Comparison of ENCODE assay signal across 11 mouse cellular contexts in the genomic region with DNA sequence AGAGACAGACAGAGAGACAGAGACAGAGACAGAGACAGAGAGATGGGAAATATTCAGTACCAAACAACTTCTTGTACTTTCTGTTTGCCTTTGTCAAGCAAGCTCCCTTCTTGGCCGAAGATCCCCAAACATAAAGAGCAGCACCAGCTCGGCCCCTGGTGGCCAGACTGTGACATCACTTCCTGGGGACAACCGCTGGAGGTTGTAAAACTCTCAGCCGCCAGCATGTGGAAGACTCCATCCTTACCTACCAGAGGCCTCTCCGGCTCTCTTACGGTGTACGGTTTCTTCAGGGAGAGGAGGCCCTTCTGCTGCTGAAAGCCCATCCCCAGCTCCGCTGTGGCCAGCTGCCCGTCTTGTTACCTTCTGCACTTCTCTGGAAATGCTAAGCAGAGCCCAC. TPM values are rescaled to one million over a fixed set of nuclear protein-coding genes. Genes with fewer than 3 reads are reported as not detected.
DNase-seq lines count a peak whose midpoint lies in the region; ATAC-seq and TF ChIP-seq lines count a peak whose summit lies in the region.
"Had no signal": no experiment of that assay in that cellular context is flagged by ENCODE, and none has a peak within 500 bp of the region (broad histone marks: within the 10 kb centered on the region; RNA-seq: fewer than 3 reads in every experiment).

No protein-coding gene starts in this region.

- H3K4me1 ChIP-seq in lung, embryonic 14.5 days (ENCODE audit: insufficient read depth): no peaks in the 10 kb centered on the region
- no peaks in the 10 kb centered on the region for H3K4me1 ChIP-seq in embryonic fibroblast, embryonic 13.5 days (ENCODE audit: control insufficient read depth, insufficient read depth, low read length)
- no peaks in the 10 kb centered on the region for H3K4me1 ChIP-seq in midbrain, embryonic 14.5 days (ENCODE audit: control insufficient read depth, insufficient read depth, low read length)
- H3K4me1 ChIP-seq in heart, embryonic 10.5 days: 0 out of 2 replicates have a peak, but pooled peaks cover 3% of the 10 kb centered on the region
- H3K4me1 ChIP-seq: stomach, embryonic 15.5 days had no signal

- H3K27me3 ChIP-seq in lung, embryonic 14.5 days (ENCODE audit: insufficient read depth, low read length): no peaks in the 10 kb centered on the region
- H3K27me3 ChIP-seq in midbrain, embryonic 14.5 days (ENCODE audit: control insufficient read depth, insufficient read depth, low read length): no peaks in the 10 kb centered on the region
- H3K27me3 ChIP-seq in heart, embryonic 10.5 days (ENCODE audit: insufficient read depth, poor library complexity, severe bottlenecking): no peaks in the 10 kb centered on the region
- H3K27me3 ChIP-seq: lung, embryonic 15.5 days; stomach, embryonic 15.5 days had no signal

- no peak for ATAC-seq in lung, embryonic 14.5 days (ENCODE audit: insufficient read depth)
- no peak for ATAC-seq in midbrain, embryonic 14.5 days (ENCODE audit: low FRiP score, low TSS enrichment)

- DNase-seq in adrenal gland, adult 2 months: peak; percentile 19
- DNase-seq in adrenal gland, adult 8-10 months: no peak
- DNase-seq in lung, embryonic 14.5 days: peak; percentile 74
- no peak for DNase-seq in lung, postnatal 14 days
- DNase-seq in midbrain, embryonic 14.5 days: peak; percentile 81
- no peak for DNase-seq in urinary bladder, postnatal 10 days (ENCODE audit: low spot score)
- no peak for DNase-seq in heart, embryonic 10.5 days (ENCODE audit: low spot score)

- no peaks in the 10 kb centered on the region for H3K36me3 ChIP-seq in lung, embryonic 14.5 days (ENCODE audit: insufficient read depth)
- no peaks in the 10 kb centered on the region for H3K36me3 ChIP-seq in midbrain, embryonic 14.5 days (ENCODE audit: control insufficient read depth, insufficient read depth, low read length)
- H3K36me3 ChIP-seq in heart, embryonic 10.5 days: no peaks in the 10 kb centered on the region
- H3K36me3 ChIP-seq: lung, embryonic 15.5 days; stomach, embryonic 15.5 days had no signal

- H3K4me2 ChIP-seq in lung, embryonic 14.5 days: no peak overlapping the region
- no peak overlapping the region for H3K4me2 ChIP-seq in midbrain, embryonic 14.5 days (ENCODE audit: low read length)
- H3K4me2 ChIP-seq: lung, embryonic 15.5 days; stomach, embryonic 15.5 days had no signal

- no peak overlapping the region for H3K27ac ChIP-seq in lung, embryonic 14.5 days (ENCODE audit: low read depth)
- H3K27ac ChIP-seq in embryonic fibroblast, embryonic 13.5 days (ENCODE audit: insufficient read depth, low read length): no peak overlapping the region
- H3K27ac ChIP-seq in midbrain, embryonic 14.5 days (replicated peaks; ENCODE audit: low read depth, low read length): no peak overlapping the region
- no peak overlapping the region for H3K27ac ChIP-seq in heart, embryonic 10.5 days
- H3K27ac ChIP-seq: lung, embryonic 15.5 days; stomach, embryonic 15.5 days had no signal

- no peak overlapping the region for H3K4me3 ChIP-seq in lung, embryonic 14.5 days (ENCODE audit: low read depth, low read length)
- H3K4me3 ChIP-seq in embryonic fibroblast, embryonic 13.5 days (ENCODE audit: insufficient read depth, low read length): no peak overlapping the region
- no peak overlapping the region for H3K4me3 ChIP-seq in midbrain, embryonic 14.5 days (replicated peaks; ENCODE audit: low read depth, low read length)
- no peak overlapping the region for H3K4me3 ChIP-seq in heart, embryonic 10.5 days
- H3K4me3 ChIP-seq: erythroblast, embryonic 14.5 days; lung, embryonic 15.5 days; stomach, embryonic 15.5 days had no signal

- peak; percentile 81 for TF ChIP-seq CTCF in lung, embryonic 14.5 days (IDR thresholded peaks at IDR 0.05; ENCODE audit: low read depth)
- peak; percentile 8; the same call in 1 of the 2 replicates for TF ChIP-seq CTCF in embryonic fibroblast, embryonic 13.5 days (IDR thresholded peaks at IDR 0.05; ENCODE audit: borderline replicate concordance, insufficient read depth, low read length)

- no peak overlapping the region for H3K9ac ChIP-seq in lung, embryonic 14.5 days
- no peak overlapping the region for H3K9ac ChIP-seq in midbrain, embryonic 14.5 days (replicated peaks; ENCODE audit: low read length)
- H3K9ac ChIP-seq: lung, embryonic 15.5 days; stomach, embryonic 15.5 days had no signal

- TF ChIP-seq POLR2A in embryonic fibroblast, embryonic 13.5 days (IDR thresholded peaks at IDR 0.05; ENCODE audit: low read depth, low read length): no peak

- H3K9me3 ChIP-seq in lung, embryonic 14.5 days (ENCODE audit: low read depth, low read length): no peaks in the 10 kb centered on the region
- no peaks in the 10 kb centered on the region for H3K9me3 ChIP-seq in midbrain, embryonic 14.5 days (ENCODE audit: control insufficient read depth, low read length)
- H3K9me3 ChIP-seq in heart, embryonic 10.5 days: no peaks in the 10 kb centered on the region
- H3K9me3 ChIP-seq: lung, embryonic 15.5 days; stomach, embryonic 15.5 days had no signal

- WGBS in lung, embryonic 14.5 days: 29% methylated on average over 9 of the region's 9 CpGs
- 44% methylated on average over 9 of the region's 9 CpGs for WGBS in midbrain, embryonic 14.5 days
- 46% methylated on average over 9 of the region's 9 CpGs for WGBS in heart, embryonic 10.5 days

RNA-seq across cellular contexts. Expression of a gene that starts 18.1 kb away (rescaled TPM):
- total RNA-seq in adrenal gland, adult 2 months (2021): 10 to 100 TPM in 1 of 2 experiments, 1 to 10 TPM in 1; 2.9 to 18.1 TPM
- 11.9 and 17.9 TPM in 2 replicates for polyA plus RNA-seq in adrenal gland, adult 2 months (2012; rRNA removed)
- 10 to 100 TPM in 2 of 4 experiments, 1 to 10 TPM in 2; 5.7 to 32.3 (median 14.2) TPM for total RNA-seq in adrenal gland, adult 8-10 months (2022)
- 0.08 and 0.24 TPM in 2 replicates for polyA plus RNA-seq in lung, embryonic 14.5 days (2014; fragmentation: Nextera tagmentation; extraction: Ambion mirVana)
- polyA plus RNA-seq in embryonic fibroblast, embryonic 13.5 days (2011; ENCODE audit: insufficient read length, low read depth, missing spikeins): 0.46 and 0.68 TPM in 2 replicates
- 20.6 and 27.9 TPM in 2 replicates for polyA plus RNA-seq in midbrain, embryonic 14.5 days (2014; fragmentation: Nextera tagmentation; extraction: Ambion mirVana)
- 0.21 and 0.87 TPM in 2 replicates for polyA plus RNA-seq in heart, embryonic 10.5 days (2016; fragmentation: Nextera tagmentation; extraction: Ambion mirVana)

RNA-seq across cellular contexts. Expression of a gene that starts 40.3 kb away (rescaled TPM):
- total RNA-seq in adrenal gland, adult 2 months (2021): 1 to 10 TPM; 3.5 to 5.2 TPM
- 0.83 TPM in 2 replicates for polyA plus RNA-seq in adrenal gland, adult 2 months (2012; rRNA removed)
- 1 to 10 TPM; 4.5 to 8.6 (median 7.2) TPM for total RNA-seq in adrenal gland, adult 8-10 months (2022)
- 39.2 and 40.9 TPM in 2 replicates for polyA plus RNA-seq in lung, embryonic 14.5 days (2014; fragmentation: Nextera tagmentation; extraction: Ambion mirVana)
- 7.0 and 10.4 TPM in 2 replicates for polyA plus RNA-seq in embryonic fibroblast, embryonic 13.5 days (2011; ENCODE audit: insufficient read length, low read depth, missing spikeins)
- 4.7 and 8.5 TPM in 2 replicates for polyA plus RNA-seq in midbrain, embryonic 14.5 days (2014; fragmentation: Nextera tagmentation; extraction: Ambion mirVana)
- 23.6 and 29.5 TPM in 2 replicates for polyA plus RNA-seq in heart, embryonic 10.5 days (2016; fragmentation: Nextera tagmentation; extraction: Ambion mirVana)

Comparison
In these comparisons a context has a peak if more than half of its experiments do, and no peak if none do; other contexts are left out.
1. DNase-seq: peak in adrenal gland, adult 2 months (single experiment), lung, embryonic 14.5 days (single experiment) and midbrain, embryonic 14.5 days (single experiment); none in adrenal gland, adult 8-10 months (single experiment), lung, postnatal 14 days (single experiment), urinary bladder, postnatal 10 days (single experiment) and heart, embryonic 10.5 days (single experiment).